8 mouse cellular contexts compared by ENCODE assay signal in the genomic region with DNA sequence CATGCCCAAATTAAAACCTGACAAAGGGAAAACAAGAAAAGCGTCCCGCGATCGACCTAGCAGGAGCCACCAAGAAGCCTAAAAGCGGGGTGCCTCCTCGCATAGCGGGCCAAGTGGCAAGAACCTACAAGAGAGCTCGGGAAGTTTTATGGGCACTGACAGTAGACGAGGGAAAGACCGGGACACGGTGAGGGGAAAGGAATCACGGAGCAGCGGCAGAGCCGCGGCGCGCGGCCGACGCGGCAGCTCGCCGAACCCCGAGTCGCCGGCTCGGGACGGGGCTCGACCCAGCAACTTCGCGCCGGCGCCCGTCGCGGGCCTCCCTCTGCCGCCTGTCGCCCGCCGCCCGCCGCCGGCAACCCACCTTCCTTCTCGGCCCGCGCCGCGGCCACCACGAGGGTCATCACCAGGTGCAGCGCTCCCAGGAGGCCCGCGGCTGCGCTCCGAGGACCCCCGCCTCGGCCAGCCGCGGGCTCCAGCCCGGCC. TPM values are rescaled to one million over a fixed set of nuclear protein-coding genes. Genes with fewer than 3 reads are reported as not detected.
DNase-seq lines count a peak whose midpoint lies in the region; ATAC-seq and TF ChIP-seq lines count a peak whose summit lies in the region.

No protein-coding gene starts in this region.

- H3K4me2 ChIP-seq in embryonic facial prominence, embryonic 12.5 days (replicated peaks), result peak overlapping the region; percentile 76
- peak overlapping the region; percentile 82 for H3K4me2 ChIP-seq in neural tube, embryonic 14.5 days (ENCODE audit: low read depth, low read length)

- no peak for ATAC-seq in embryonic facial prominence, embryonic 12.5 days (ENCODE audit: insufficient number of reproducible peaks, insufficient read depth, low FRiP score, low TSS enrichment)
- ATAC-seq in neural tube, embryonic 14.5 days (ENCODE audit: low read depth), result no peak; the same call in none of the 2 replicates
- no peak for ATAC-seq in granulocyte monocyte progenitor cell, adult 5-6 weeks (replicated peaks; ENCODE audit: poor library complexity, severe bottlenecking)

- peak overlapping the region; percentile 94 for H3K27ac ChIP-seq in embryonic facial prominence, embryonic 12.5 days
- peak overlapping the region; percentile 98 for H3K27ac ChIP-seq in hindbrain, embryonic 10.5 days
- H3K27ac ChIP-seq in liver, adult 2 months (replicated peaks; ENCODE audit: insufficient read depth, low read depth, low read length), result peak overlapping the region; percentile 91
- H3K27ac ChIP-seq in neural tube, embryonic 14.5 days (ENCODE audit: low read depth, low read length), result peak overlapping the region; percentile 95

- peak; percentile 47 for DNase-seq in lung, adult 2 months
- DNase-seq in lung, postnatal 25 days (ENCODE audit: low spot score), result no peak
- peak; percentile 42 for DNase-seq in adipocyte (ENCODE audit: low spot score)
- no peak for DNase-seq in hindbrain, embryonic 10.5 days (ENCODE audit: low spot score)
- DNase-seq in liver, adult 2 months (ENCODE audit: extremely low read depth, low read depth, low spot score), result peak; percentile 25

- under 1% methylated on average over 57 of the region's 59 CpGs for WGBS in lung, adult 2 months
- under 1% methylated on average over 39 of the region's 59 CpGs for WGBS in embryonic facial prominence, embryonic 12.5 days
- WGBS in hindbrain, embryonic 10.5 days, result under 1% methylated on average over 55 of the region's 59 CpGs
- WGBS in liver, adult 2 months, result under 1% methylated on average over 42 of the region's 59 CpGs
- WGBS in neural tube, embryonic 14.5 days, result under 1% methylated on average over 57 of the region's 59 CpGs

- peak overlapping the region; percentile 96 for H3K4me3 ChIP-seq in lung, adult 2 months (replicated peaks; ENCODE audit: extremely low read depth, low read depth, low read length)
- peak overlapping the region; percentile 97 for H3K4me3 ChIP-seq in embryonic facial prominence, embryonic 12.5 days
- H3K4me3 ChIP-seq in hindbrain, embryonic 10.5 days, result peak overlapping the region; percentile 95
- peak overlapping the region; percentile 99 for H3K4me3 ChIP-seq in liver, adult 2 months (ENCODE audit: insufficient read depth, low read depth, low read length)
- H3K4me3 ChIP-seq in neural tube, embryonic 14.5 days (ENCODE audit: low read depth, low read length), result peak overlapping the region; percentile 97

- no peak for TF ChIP-seq POLR2A in lung, adult 2 months (IDR thresholded peaks at IDR 0.05; ENCODE audit: borderline replicate concordance, extremely low read depth, low read depth, low read length)
- TF ChIP-seq POLR2A in liver, adult 2 months (IDR thresholded peaks at IDR 0.05; ENCODE audit: extremely low read depth, insufficient read depth, low read length), result no peak

- peak overlapping the region; percentile 97 for H3K9ac ChIP-seq in embryonic facial prominence, embryonic 12.5 days
- H3K9ac ChIP-seq in liver, adult 2 months (ENCODE audit: low read depth, low read length), result peak overlapping the region; percentile 100
- H3K9ac ChIP-seq in neural tube, embryonic 14.5 days (replicated peaks; ENCODE audit: low read depth, low read length), result peak overlapping the region; percentile 98

- no peaks in the 10 kb centered on the region for H3K27me3 ChIP-seq in embryonic facial prominence, embryonic 12.5 days
- H3K27me3 ChIP-seq in hindbrain, embryonic 10.5 days (ENCODE audit: insufficient read depth, poor library complexity, severe bottlenecking), result no peaks in the 10 kb centered on the region
- no peaks in the 10 kb centered on the region for H3K27me3 ChIP-seq in liver, adult 2 months (ENCODE audit: control insufficient read depth, insufficient read depth, low read length)
- no peaks in the 10 kb centered on the region for H3K27me3 ChIP-seq in neural tube, embryonic 14.5 days (ENCODE audit: control insufficient read depth, insufficient read depth, low read length)

- no peak for TF ChIP-seq CTCF in lung, adult 2 months (IDR thresholded peaks at IDR 0.05; ENCODE audit: insufficient read depth, low read length)
- TF ChIP-seq CTCF in liver, adult 2 months (IDR thresholded peaks at IDR 0.05; ENCODE audit: low read depth, low read length), result no peak

- peaks cover 10% of the 10 kb centered on the region for H3K4me1 ChIP-seq in lung, adult 2 months (ENCODE audit: control insufficient read depth, insufficient read depth, low read length)
- peaks cover 26% of the 10 kb centered on the region for H3K4me1 ChIP-seq in embryonic facial prominence, embryonic 12.5 days
- H3K4me1 ChIP-seq in hindbrain, embryonic 10.5 days (replicated peaks), result peaks cover 41% of the 10 kb centered on the region
- H3K4me1 ChIP-seq in liver, adult 2 months (ENCODE audit: control insufficient read depth, insufficient read depth, low read length), result peaks cover 13% of the 10 kb centered on the region
- peaks cover 26% of the 10 kb centered on the region for H3K4me1 ChIP-seq in neural tube, embryonic 14.5 days (ENCODE audit: control insufficient read depth, insufficient read depth, low read length)

- peaks cover 20% of the 10 kb centered on the region for H3K79me2 ChIP-seq in liver, adult 2 months (ENCODE audit: control insufficient read depth, insufficient read depth, low read length)

- H3K9me3 ChIP-seq in embryonic facial prominence, embryonic 12.5 days, result no peaks in the 10 kb centered on the region
- no peaks in the 10 kb centered on the region for H3K9me3 ChIP-seq in hindbrain, embryonic 10.5 days
- H3K9me3 ChIP-seq in neural tube, embryonic 14.5 days (ENCODE audit: control insufficient read depth, low read length), result no peaks in the 10 kb centered on the region

- no peaks in the 10 kb centered on the region for H3K36me3 ChIP-seq in embryonic facial prominence, embryonic 12.5 days
- no peaks in the 10 kb centered on the region for H3K36me3 ChIP-seq in hindbrain, embryonic 10.5 days
- no peaks in the 10 kb centered on the region for H3K36me3 ChIP-seq in liver, adult 2 months (ENCODE audit: control insufficient read depth, insufficient read depth, low read length)
- H3K36me3 ChIP-seq in neural tube, embryonic 14.5 days (ENCODE audit: control insufficient read depth, insufficient read depth, low read length), result no peaks in the 10 kb centered on the region

RNA-seq across cellular contexts. Expression of gene Tmem131, which starts 4.6 kb away (rescaled TPM):
- polyA plus RNA-seq in lung, adult 2 months (2012; rRNA removed), result 18.0 and 20.5 TPM in 2 replicates
- 18.5 and 19.9 TPM in 2 replicates for polyA plus RNA-seq in embryonic facial prominence, embryonic 12.5 days (2016; fragmentation: Nextera tagmentation; extraction: Ambion mirVana)
- polyA plus RNA-seq in hindbrain, embryonic 10.5 days (2016; fragmentation: Nextera tagmentation; extraction: Ambion mirVana), result 11.0 and 12.7 TPM in 2 replicates
- 10.2 and 12.2 TPM in 2 replicates for total RNA-seq in liver, adult 2 months (2014; rRNA removed)
- 6.1 and 6.3 TPM in 2 replicates for polyA plus RNA-seq in liver, adult 2 months (2012; rRNA removed)
- polyA plus RNA-seq in neural tube, embryonic 14.5 days (2014; fragmentation: Nextera tagmentation; extraction: Ambion mirVana), result 21.8 and 22.1 TPM in 2 replicates
- total RNA-seq in granulocyte monocyte progenitor cell, adult 5-6 weeks (2014; fragmentation: Nextera tagmentation), result 30.8 and 35.4 TPM in 2 replicates
- 12.9 and 13.4 TPM in 2 replicates for total RNA-seq in granulocyte monocyte progenitor cell, adult 5-6 weeks (2017)

Comparison
In these comparisons a context has a peak if more than half of its experiments do, and no peak if none do; other contexts are left out.
1. DNase-seq: peak in lung, adult 2 months (single experiment), adipocyte (single experiment) and liver, adult 2 months (single experiment); none in lung, postnatal 25 days (single experiment) and hindbrain, embryonic 10.5 days (single experiment).
2. Peak in every context shown above with its lines, with median percentiles within 50 percentile points of each other: H3K4me3 ChIP-seq, H3K27ac ChIP-seq and H3K9ac ChIP-seq.